Mouse (Mus musculus) frontal cortex, adult (tissue): ENCODE measurements at regions not wholly inside any gene's neighbourhood (a gene's known extent, or its start where the extent isn't known, plus 50 kb on each side); places are given as distances from the start of the nearest gene placed in this dataset.

Experiments used
- ATAC-seq: cut with Nextera tagmentation; 2 replicates; pipeline ENCODE4 v1.9.2; 2017; ENCODE audit warnings: mild to moderate bottlenecking, moderate library complexity, mixed read lengths; ENCODE audit not compliant: low TSS enrichment

DNA sequence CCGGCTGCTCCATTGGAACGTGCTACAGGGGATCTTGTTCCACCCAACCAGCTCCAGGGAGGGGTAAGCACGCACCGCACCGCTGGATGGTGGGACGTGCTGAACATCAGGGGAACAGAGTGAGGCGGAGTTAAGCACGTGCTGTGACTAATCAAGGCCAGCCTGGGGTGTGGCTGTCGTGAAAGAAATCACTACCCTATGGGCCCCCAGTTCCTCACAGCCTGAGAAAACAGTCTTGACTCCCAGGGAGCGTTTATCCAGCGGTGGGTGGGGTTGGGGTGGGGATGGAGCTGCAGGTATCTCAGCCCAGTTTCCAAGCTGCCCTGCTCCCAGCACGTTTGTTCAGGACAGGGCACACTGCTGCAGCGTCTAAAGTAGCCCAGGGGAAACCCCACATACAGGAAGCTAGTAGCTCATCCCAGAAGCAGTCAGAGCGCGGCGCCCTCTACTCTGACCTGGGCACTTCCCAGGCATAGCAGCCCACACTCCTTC lies 113.4 kb upstream of the Egln3 start:
- no peak for ATAC-seq

DNA sequence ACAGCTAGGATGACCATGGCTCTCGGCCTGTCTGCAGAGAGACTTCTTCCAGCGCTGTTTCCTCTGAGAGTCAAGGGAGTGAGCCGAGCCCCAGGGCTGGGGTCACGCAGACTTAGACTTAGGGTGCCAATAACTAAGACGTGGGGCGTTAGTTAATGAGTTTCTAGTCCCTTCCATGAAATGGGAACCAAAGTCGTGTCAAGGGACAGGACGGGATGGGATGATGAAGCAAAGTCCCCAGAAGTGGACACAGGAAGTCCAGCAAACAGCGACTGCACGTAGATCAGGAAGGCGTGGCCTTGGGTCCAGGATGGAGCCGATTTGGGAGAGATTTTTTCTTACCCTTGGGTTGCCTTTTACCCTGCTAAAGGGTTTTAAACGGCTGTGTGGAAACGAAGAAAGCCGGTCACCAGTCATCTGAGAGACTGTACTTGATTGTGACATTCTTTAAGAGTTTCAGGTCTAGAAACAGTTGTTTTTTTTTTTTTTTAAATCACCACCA lies 112.5 kb upstream of the Egln3 start:
- no peak for ATAC-seq

DNA sequence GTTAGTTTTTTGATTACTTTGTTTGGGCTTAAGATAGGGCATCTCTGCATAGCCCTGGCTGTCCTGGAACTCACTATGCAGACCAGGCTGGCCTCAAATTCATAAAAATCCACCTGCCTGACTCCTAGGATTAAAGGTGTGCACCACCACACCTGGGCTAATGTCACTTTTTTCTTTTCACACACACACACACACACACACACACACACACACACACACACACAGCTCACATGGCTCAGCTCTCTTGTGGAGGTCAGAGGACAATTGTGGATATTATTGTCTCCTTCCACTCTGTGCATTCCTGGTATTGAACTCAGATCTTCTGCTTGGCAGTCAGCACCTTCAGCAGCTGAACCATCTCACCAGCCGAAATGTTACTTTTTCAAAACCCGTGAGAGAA lies 110.5 kb upstream of the Egln3 start:
- ATAC-seq: no peak

DNA sequence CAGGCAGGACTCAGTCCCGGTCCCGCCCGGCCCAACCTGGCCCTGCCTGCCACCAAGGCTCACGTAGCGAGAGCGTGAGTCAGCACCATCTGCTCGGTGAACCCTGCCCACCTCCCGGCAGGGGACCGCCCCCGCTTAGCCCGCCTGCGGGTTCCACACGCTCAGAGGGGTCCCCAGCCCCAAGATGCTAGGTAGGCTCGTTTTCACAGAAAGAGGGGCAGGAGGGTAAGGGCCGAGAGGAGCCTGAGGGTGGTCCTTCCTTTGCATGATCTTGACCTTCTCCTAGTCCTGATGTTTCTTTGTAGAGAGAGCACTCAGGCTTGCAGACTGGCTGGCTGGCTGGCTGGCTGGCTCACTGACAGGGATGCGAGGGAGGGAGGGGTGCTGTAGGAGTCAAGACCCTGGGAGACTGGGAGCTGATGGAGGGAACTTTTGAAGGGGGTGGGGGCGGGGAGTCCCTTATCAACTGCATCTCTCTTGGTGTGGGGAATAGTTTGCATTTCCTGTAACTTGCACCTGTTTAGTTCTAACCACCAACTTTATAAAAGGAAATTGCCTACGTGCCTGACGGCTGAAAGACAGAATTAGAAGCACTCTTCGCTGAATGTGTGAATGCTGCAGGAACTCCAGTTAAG lies 109.7 kb upstream of the Egln3 start:
- peak; percentile 92 for ATAC-seq

DNA sequence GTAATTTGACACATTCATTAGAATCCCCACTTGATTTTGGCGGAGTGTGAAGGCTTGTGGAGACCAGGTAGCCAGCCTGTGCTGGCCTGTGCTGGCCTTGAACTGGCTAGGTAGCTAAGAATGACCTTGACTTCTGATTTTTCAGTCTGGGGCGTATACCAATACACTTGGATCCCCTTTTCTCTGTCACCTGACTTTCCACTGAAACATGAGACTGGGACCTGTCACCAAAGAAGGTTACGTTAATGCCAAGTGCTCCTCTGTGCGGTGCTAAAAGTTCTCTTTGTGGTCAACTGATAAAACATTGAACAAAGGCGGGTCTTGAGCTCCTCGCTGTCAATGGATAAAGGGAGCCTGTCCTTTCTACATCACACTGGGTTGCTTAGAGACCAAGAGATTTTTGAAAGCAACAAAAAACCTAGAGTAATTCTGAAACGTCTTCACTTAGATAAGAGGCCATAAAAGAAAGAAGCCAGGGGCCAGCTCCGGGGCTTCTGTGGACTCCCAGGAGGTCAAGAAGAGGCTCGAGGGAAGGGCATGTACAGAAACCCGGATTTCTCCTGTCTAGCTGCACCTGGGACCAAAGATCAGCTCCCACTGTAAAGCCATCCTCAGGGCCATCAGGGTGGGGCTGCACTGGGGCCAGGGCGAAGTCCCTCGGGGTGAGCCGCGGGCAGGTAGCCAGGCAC lies 109.0 kb upstream of the Egln3 start:
- peak; percentile 35; the same call in 1 of the 2 replicates for ATAC-seq

DNA sequence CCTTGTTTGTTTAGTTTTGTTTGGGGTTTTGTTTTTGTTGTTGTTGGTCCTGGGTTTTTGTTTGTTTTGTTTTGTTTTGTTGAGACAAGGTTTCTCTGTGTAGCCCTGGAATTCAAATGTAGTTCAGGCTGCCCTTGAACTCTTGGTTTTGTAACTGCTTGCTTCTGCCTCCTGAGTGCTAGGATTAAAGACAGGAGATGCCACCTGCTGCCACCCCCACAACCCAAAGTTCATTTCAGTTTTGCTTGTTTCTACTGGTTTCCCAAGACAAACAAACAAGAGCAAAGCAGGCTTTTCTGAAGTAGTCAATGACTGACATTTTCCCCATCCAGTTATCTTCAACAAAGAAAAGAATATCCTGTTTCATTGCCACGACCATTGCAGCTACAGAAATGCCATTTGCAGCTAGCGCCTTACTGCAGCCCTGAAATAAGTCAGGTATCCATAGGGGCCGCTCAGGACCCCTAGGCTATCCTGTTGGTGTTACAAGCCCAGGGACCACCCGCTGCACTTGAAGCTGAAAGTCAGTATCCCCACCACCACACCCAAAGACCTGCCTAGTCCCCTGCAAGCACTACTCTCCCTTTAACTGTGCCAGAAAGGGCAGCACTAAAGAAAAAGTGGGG lies 108.3 kb upstream of the Egln3 start:
- ATAC-seq: no peak

DNA sequence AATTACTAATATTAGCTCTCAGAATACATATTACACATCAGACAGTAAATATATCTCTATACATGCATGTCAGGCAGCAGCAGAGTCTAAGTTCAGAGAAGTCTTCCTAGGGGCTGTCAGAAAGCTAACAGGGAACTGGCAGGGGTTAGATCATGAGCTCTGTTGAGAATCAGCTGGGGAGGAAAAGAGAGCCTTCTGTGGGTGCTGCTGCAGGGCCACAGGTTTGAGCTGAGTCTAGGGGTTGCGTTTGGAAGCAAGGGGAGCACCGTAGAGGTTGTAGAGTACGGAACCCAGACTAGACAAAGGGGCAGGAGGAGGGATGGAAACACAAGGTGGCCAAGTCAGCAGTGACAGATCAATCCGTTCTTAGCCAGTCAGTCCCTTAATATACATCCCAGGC lies 106.2 kb upstream of the Egln3 start:
- ATAC-seq: no peak

DNA sequence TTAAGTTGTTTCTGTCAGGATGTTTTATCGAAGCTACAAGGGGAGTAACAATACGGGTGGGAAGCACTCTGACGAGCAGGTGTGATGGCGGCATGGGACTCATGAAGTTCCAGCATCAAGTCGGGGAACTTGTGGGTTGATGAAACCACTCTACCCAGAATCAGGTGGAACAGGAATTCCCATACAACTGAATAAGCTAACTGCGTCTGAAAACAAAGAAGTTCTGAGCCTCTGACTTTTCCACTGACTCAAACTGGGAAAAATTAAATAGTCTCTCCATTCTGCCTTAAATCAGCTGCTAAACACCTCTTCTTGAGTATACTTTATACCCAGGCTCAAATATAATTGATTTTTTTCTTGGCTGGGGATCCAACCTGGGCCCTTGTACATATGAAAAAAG lies 105.6 kb upstream of the Egln3 start:
- no peak for ATAC-seq

DNA sequence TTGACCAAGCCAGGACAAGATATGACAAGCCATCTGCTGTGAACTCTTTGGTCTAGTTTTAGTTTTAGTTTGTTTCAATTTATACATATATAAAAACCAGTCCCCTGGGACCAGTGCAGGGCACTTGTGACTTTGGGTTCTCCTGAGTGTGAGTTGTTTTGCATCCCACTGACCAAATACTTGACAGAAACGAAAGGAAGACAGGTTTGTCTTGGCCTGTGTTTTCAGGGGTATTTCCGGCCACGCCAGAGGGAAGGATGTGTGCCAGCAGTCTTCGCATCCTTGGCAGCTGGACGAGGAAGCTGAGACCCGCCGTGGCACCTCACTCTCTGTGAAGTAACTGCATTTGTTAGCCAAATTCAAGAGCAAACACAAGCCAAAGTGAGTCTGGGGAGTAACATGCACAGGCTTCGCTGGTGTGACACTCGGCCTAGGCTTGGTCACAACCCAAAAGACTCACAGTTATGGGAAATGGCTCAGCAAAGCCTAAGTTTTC lies 101.5 kb upstream of the Egln3 start:
- no peak for ATAC-seq

DNA sequence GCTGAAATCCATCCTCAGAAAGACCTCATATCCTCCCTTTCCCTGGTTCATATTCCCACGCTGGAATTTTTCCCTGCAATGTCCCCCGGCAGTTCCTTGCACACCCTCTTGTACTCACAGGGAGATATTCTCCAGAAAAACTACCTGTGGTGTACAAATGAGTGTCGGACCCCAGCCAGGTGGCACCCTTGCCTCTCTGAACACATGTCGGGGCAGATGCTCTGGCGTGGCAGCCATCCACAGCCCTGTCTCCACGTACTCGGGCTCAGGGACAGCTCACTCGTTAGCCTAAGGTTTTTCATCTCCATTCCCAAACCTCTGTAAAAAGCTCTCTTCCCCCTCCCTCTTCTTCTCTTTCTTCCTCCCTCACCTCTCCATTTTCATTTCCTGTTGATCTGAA lies 100.1 kb upstream of the Egln3 start:
- no peak for ATAC-seq

DNA sequence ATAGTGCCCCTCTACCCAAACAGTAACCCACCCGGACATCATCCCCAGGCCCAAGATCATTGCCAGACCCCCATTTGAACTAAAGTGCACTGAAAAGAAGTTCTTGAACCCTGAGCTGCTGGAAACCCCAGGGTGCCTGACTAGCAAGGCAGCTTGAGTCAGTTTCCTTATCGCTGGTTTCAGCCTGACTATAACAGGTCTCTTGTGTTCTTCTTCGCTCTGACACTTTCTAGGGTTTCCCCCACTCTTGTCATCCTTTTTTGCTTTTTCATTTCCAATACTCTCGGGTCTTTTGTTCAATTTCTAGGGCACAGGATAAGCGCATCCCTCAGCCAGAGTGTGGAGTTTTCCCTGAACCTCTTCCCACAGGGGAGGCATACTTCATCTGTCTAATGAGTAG lies 95.8 kb upstream of the Egln3 start:
- no peak for ATAC-seq

DNA sequence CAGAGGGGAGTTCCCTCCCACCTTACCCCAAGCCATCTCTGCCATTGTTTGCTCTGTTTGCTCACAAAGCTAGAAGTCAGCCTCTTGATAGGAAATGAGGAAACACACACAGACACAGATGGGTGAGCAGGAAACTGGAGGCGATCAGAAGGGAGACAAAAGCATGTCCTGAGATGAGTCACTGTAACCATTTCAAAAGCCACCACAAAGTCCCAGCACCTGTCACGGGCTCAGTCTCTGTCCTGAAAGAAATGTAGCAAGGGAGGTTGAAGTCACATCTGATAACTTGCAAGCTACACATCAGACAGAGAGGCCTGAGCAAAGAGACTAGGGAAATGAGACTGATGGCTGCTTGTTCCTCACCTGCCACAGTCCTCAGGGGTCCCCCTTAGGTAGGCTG lies 89.6 kb upstream of the Egln3 start:
- ATAC-seq: peak; percentile 38

DNA sequence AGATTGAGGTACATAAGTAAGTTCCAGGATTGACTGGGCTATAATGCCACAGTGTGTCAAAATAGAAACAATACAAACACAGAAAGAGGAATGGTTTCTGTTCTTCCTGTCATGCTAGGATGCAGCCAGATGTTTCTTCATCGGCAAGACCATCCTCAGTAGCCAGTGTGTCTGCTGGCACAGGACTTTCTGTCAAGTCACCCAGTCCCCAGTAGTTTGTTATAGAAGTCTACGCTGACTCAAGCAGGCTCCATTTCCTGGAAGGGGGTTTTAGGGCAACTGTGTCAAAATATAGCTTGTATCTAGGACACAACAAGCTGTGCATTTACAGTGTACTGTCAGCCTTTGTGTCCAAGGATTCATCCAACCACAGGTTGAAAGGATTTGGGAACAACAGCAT lies 86.7 kb upstream of the Egln3 start:
- ATAC-seq: no peak

DNA sequence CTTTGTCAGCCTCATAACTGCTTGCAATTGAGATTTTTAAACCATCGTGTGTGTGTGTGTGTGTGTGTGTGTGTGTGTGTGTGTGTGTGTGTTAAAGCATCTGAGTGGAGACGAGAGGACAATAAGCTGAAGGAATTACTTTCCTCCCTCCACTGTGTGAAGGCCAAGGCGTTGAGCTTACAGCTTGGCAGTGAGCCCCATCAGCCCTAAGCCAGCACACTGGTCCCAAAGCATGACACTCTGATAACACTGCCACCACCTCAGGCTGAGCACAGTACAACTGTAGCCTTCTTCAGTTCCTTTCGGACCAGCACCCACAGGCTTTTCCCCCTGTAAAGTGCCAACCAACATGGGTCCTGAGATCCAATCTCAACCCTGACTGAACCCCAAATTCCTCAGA lies 85.1 kb upstream of the Egln3 start:
- ATAC-seq: no peak

DNA sequence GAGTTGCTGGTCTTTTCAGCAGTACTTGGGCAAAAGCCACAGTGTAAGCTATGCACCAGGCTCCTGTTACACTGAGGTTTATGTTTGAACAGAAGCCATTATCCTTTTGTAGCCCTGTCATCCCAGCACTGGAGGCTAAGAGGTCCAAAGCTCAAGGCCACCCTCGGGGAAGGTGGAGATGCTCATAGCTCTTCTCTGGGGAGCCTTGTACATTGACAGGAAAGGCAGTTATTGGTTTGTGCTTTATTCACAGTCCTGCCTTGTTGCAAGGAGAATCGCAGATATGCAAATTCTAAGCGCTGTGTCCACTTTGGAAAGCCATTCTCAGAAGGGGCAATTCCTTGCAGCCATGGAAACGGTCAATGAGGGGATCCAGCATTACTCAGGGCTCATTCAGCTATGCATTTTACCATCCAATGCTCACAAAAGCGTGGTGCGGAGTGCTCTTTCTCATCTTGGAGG lies 84.4 kb upstream of the Egln3 start:
- ATAC-seq: no peak

DNA sequence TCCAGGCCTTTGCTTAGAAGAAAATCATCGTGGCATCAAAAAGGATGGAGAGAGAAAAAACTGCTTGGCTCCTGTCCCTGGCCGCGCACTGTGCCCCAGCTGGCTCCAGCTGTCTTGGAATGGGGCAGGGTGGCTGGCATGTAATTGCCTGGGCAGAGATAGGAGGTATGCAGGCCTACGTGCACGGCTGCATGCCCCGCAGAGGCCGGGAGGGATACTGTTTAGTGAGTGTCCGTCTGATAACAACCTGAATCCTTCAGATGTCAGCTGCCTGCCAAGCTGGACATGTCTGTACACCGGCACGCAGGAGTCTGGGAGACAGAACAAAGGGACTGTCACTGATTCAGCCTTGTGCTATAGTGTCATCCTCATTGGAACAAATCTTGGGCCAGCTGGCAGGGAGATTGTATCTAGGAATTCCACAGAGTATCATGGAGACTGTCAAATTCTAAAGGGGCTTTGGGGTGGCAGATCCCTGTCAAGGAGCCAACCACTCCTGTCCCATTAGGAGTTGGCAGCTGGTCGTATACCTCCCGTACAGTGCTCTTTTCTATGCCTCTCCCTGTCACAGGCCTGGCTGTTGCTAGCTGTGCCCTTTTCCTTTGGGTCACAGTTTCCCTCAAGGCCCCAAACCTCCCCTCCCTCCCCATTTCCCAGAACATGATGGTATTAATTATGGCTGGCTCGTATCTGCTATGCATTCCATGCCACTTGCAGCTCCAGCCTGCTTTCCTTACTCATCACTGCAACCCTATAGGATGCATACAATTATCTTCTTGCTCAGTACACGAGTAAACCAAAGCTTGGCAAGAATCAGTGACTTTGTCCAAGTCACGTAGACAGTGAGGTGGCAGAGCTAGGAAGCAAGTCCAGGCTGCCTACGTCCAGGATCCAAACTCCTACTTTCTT lies 83.5 kb upstream of the Egln3 start:
- no peak for ATAC-seq

DNA sequence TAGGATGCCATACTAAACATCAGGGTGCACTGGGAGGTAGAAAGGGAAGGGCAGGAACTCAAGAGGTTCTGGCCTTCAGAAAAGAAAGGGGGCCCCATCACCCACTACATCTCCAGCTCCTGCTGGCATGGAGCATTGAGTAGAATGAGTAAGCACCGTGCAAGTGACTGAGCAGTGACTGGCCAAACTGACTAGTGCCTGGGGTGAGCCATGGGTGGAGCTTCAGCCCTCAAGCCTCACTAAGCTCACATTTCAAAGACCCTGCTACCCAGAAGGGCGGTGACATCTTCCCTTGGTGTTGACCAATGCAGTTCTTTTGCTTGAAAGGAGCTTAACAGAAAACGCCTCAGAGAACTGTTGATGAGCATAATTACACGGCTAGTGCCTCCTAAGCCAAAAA lies 80.0 kb upstream of the Egln3 start:
- ATAC-seq: no peak

DNA sequence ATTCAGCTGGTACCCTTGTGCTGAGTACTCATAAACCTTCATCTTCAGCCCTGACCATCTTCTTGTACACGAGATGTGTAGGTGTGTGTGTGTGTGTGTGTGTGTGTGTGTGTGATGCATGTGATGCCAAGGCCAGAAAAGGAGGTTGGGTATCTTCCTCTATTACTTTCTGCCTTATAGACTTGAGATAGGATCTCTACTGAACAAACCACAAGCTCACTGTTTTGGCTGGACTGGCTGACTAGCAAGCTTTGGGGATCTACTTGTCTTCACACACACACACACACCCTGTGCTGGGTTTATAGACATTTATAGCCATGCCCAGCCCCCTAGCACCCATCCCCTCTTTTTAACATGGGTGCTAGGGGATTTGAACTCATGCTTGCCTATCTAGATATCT lies 79.4 kb upstream of the Egln3 start:
- no peak for ATAC-seq

DNA sequence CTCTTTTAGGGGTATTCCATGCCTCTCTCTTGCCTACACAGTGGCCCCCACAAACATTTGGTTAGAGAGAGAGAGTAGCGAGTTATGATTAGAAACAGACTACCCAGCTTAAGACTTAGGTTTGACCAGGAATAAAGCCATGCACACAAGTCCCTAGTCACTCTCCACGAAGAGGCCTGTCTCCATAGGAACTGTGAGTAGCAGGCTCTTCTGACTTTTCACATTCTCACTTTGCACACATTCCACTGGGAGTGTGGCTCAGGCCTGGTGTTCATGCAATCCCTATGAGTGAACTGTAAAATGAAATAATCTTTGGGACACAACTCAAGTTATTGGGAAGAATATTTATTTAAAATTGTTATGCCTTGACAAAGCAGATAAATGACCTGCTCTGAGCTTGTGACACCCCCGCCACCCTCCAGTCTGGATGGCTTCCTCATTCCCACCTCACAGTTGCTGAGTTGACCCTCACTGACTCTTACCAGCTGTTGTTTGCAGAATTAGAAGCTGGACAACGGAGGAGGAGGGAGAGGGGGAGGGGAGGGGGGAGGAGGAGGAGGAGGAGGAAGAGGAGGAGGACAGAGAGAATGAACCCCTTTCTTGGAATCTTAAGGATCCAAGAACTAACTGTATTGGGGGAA lies 78.7 kb upstream of the Egln3 start:
- ATAC-seq: no peak

DNA sequence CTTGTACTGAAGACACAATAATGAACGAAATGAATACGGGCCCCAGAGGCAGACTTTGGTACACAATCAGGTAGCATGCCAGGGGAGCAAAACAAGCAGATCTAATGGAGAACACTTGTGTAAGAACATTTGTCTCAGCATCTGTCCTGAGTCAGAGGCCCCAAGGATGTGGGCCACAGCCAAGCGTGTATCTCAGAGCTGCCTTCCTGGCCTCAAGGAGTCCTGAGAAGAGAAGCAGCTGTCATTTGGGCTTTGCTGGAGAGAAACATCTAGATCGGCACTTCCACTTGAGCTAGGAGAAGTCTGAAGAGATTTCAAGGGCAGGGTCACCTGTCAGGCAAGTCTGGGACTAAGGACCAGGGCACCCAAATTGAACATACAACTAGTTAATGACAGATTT lies 76.8 kb upstream of the Egln3 start:
- ATAC-seq: no peak

DNA sequence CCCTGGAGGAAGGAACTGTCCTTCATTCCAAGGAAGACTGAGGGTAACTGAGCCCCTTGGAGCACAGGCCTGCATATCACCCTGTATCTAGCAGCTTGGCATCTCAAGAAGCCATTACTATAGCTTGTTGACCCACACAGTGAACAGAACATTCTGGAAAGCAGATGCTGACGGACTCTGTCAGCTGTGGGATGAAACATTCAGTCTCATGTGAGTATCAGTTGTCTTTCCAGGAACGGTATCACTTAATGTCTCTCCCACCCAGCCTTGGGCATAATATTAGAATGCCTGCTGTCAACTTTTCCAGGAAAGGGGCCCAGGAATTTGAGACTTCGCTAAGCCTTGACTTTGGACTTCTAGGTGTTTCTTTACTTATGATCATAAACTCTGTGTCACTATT lies 76.3 kb upstream of the Egln3 start:
- ATAC-seq: no peak
